Mouse (Mus musculus): Measurements from ENCODE around the gene Dclre1c.

Dclre1c gene

DNA sequence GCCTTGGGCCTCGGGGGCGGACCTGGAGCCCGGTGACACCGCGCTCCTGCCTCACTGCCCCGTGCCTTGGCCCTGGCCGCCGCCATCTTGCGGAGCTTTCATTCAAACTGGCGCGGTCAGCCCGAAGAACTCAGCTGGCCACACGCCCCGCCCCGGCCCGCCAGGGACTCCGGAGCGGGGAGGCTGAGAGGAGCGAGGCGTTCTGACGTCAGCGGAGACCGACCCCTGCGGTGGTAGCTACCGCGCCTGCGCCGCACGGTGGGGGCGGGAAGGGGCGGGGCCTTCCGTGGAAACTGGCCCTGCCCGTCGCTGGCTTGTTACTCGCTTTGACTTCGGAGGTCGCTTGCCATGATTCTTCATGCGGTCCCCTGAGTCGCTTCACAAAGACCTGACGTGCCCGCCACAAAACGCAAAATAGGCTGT, 50.9 kb downstream of the Dclre1c start, which contains the start of gene Suv39h2:
TSS of gene Suv39h2 (minus strand) at position 171 of the 423 bp plus-strand sequence.
- DNase-seq (ENCODE audit: low spot score in 2 of 2) = peak; percentile 93 to 98

DNA sequence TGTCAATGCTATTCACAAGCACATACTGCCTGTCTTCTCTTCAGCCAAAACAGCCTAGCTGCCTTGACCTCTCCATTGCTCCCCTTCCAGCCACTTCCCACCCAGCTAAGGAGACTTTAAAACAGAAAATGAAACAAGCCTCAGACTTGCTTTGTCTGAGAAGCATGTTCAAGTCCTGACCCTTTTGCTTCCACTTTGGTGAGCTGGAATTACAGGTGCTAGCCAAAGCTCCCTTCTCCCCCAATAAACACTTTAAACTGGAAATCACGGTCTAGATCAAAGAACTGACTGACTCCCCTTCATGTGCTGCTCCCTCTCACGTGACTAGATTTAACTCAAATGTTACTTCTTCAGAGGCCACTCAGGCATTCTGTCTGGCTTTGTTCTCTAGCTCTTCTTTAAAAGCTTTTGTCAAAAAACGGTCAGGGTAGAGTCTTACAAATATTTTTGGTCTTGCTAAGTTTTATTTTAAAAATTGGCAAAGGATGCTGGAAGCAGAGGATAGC, 51.9 kb downstream of the Dclre1c start:
- no peak for DNase-seq (ENCODE audit: low spot score in 2 of 2)

DNA sequence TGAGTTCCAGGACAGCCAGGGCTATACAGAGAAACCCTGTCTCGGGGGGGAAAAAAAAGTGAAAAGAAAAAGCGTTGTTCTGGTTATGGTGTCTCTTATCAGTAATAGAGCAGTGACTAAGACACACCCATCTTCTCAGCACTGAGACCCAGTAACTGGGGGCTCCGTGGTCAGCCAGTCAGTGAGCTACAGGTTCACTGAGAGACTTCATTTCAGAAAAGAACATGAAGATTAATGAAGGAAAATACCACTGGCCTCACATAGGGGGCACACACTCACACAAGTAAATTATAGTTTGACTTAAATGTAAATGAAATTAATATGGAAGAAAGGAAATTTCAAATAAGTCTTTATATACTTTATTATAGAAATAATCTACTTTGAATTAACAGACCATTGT, 56.3 kb downstream of the Dclre1c start:
- no peak for DNase-seq (ENCODE audit: low spot score in 2 of 2)

DNA sequence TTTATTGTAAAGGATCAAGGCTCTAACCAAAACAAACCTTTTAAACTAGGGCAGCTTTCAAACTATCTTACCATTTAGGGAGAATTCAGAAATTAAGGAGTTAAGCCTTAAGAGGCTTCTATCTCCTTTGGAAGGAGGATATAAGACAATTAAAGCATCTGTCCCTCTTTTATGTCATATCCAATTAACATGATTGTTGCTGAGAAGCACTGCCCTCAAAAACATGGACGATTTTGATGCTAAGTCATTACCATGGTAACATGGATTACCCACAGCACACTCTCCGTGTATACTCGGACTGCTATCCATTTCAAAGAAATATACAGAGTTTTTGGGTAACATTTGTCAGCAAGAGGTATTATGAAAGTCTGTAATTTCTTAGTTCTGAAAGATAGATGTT, 65.9 kb downstream of the Dclre1c start:
- no peak for DNase-seq (ENCODE audit: low spot score in 2 of 2)

DNA sequence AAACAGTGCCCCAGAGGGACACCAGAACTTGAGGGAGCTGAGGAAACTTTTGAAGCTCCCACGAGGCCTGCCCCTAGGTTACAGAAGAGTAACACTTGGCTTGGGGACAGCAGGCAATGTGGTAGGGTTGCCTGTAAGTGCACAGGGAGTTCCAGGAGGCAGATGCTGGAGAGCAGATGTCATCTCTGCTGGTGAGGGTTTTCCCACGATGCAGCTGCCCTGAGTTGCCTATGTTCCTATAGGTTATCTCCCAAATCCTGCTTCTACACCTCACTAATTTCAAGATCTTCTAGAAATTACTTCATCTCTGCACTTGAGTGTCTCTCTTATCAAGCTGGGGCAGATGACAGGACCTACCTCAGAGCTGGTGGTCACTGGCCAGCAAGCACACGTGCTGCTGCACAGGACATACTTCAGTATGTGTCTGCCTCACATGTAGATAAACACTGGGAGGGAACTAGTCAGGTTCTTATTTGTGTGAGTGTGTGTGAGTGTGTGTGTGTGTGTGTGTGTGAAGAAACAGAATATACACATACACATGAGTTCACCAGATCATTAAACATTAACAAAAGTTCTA, 70.0 kb downstream of the Dclre1c start:
- DNase-seq (ENCODE audit: low spot score in 2 of 2) = no peak

DNA sequence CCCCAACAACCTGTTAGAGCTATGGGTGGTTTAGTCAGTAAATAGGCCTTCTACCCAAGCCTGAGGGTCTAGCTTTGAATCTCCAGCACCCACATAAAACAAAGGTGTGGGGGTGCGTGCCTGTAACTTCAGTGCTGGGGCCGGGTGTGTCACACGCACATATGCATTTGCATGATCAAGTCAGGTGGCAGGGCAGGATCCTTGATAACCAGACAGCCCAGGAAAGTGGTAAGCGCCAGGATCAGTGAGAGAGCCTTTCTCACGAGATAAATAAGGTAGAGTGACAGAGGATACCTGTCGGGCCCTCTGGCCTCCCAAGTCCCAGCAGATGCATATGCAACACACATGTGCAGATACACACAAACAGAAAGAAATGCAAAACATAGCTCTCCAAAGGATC, 75.6 kb downstream of the Dclre1c start:
- no peak for DNase-seq (ENCODE audit: low spot score in 2 of 2)

DNA sequence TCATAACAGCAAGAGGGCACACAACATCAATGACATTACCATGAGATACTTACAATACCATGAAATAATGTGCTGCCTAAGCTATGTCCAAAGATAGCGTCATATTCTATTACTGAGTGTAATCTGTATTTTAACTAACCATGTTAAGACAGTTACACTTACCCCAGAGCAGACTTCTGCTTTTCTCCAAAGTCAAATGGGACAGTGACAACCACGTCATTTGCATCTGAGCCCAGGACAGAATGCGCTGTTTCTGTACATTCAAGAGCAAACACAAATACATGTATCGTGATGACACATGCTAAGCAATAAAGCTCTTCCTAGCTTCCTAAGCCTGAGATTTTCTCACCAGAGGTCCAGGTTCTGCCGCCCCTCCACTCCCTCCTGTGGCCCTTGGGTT, 77.0 kb downstream of the Dclre1c start:
- no peak for DNase-seq (ENCODE audit: low spot score in 2 of 2)

DNA sequence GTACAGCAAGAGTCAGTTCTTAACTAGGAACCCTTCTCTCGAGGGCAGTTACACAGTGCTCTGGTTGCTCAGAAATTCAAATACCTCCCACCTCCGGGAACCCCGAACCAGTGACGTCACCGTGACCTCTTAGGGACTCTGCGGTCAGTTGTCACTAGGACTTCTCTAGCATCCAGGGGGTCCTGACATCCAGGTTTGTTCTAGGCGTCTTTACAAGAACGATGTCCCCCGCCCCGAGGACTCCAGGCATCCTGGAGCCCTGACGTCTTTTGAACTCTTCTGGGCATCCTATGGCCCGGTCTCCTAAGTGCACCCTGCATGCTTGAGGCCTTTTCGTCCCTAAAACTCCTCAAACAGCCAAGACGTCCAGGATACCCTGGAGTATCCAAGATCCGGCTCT, 88.1 kb downstream of the Dclre1c start:
- DNase-seq (ENCODE audit: low spot score in 2 of 2) = peak in 1 of 2 experiments; percentile 0

DNA sequence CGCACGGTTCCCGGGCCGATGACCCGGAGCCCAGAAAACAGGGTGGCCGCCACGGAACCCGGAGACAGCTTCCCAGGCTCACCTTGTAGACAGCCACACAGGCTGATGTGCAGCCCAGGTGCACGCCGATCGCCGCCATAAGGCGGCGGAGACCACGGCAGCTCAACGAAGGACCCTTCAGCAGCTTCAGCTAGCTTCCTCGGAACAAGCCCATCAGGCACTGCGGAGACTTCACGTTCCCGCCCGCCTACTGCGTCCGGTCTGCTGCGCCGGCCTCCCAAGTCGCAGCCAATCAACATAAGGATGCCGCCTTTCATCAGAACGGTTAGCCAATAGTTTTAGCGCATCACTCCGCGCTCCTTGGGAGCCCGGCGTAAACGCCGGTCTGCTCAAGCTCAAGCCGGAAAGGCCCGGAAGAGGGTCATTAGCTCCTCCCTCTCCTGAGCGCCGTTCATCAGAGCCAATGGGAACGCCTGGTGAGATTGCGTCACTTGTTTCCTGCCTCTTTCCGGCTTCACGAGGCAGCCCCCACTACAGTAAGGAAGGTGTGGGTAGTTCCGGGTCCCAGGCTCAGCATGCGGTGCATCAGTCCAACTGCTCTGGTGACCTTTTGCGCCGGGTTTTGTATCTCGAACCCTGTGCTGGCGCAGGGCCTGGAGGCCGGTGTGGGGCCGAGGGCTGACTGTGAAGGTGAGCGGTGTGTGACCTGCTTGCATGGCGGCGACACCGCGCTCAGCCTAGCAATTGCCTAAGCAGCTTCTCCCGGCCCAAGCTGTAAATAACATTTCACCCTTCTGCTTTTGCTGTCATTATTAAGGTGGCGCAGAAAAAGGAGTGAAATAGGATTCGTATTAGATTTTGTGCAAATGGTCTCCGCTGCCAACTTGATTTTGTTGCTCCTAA, 88.9 kb downstream of the Dclre1c start, which contains the start of the genes Gm45902, Hspa14 and Cdnf:
TSS of gene Gm45902 (minus strand) at position 239 of the 903 bp plus-strand sequence.
TSS of gene Hspa14 (minus strand) at position 263 of the 903 bp plus-strand sequence.
TSS of gene Cdnf (plus strand) at position 479 of the 903 bp plus-strand sequence.
- peak; percentile 93 to 96 for DNase-seq (ENCODE audit: low spot score in 2 of 2)
